Mouse (Mus musculus) left cerebral cortex, postnatal 36 days (tissue): ENCODE measurements around the gene Camk1d. TPM values are rescaled to one million over a fixed set of nuclear protein-coding genes. Genes with fewer than 3 reads are reported as not detected.
A peak's percentile ranks its signal among the peaks of the same experiment; 100 is the strongest.

ENCODE experiments used
- DNase-seq, 2 experiments: peaks; one replicate each; pipeline ENCODE4 v3.0.0; 2021 to 2022; ENCODE audit warnings: low spot score in 2 of 2, mixed read lengths in 1 of 2
- intact Hi-C: fragments of 180-260 bp; cut with DNase I; formaldehyde crosslinking; loops from one replicate; pipeline ENCODE4 v1.15.1; 2025
- total RNA-seq, 2 experiments: library from RNA; stranded (reverse); gene quantifications; 2 replicates each; pipeline ENCODE4 v1.2.3; 2021

Camk1d gene
- total RNA-seq, 2 experiments from 2014 or later = 121 to 124 TPM

DNA sequence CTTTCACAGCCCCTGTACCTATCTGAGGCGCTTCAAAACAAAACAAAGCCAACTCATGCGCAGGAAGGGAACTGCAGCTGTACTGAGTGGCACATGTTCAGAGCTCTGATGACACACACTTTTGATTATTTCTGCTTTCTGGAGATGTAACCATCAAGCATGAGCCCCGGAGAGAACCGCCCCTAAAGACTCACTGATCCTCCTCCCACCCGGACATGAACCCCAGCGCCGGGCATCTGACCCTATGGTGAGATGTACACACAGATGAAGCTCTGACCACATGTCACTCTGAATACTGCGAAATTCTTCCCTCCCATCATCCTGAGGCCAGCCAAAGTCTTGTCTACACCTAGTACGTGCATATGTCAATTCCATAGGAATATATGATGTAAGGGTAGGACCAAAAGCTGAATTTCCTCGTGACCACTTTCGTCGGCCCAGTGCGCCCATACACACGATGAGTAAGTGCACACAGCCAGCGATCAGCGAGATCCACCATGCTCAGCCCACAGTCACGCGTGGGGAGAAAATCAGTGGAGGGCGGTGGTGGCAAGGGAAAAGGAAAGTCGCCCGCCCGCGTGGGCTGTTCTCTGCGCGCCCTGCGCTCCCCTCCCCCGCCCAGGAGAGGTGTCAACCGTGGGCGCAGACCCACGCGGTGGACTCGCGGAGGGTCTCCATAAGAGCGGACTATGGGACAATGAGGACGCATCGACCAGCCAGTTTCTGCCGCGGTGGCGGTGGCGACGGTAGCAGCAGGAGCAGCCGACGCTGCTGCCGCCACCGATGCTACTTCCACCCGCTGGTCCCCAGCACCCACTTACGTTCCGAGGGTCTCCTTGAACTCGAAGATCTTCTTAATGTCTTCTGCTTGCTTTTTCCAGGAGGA, 747 bp downstream of the Camk1d start:
- intact Hi-C loops = loop anchor here (10.0 kb wide), 4 partner anchors 99 to 799 kb away; partner anchors contain the start of gene Phyh
- peak; percentile 65 to 69 for DNase-seq

DNA sequence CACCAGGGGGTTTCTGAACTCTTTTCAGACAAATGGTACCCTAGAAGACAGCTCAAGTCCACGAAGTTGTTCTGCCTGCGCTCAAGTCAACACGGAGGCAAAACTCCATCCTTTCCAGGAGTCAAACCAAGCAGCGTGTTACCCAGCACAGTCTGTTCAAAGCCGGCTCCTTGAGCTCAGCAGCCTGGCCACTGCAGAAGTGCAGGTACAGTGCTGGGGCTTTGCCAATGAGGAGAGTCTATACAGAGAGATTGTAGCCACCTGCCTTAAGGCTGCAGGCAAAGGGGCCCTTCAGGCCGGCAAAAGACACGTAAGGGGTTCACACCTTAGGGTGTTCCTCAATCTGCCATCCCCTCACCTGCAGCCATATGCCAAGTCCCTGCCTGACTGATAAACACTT, 2.1 kb downstream of the Camk1d start:
- DNase-seq = no peak
- intact Hi-C loops = loop anchor here (10.0 kb wide), 4 partner anchors 97 to 797 kb away; partner anchors contain the start of gene Phyh

DNA sequence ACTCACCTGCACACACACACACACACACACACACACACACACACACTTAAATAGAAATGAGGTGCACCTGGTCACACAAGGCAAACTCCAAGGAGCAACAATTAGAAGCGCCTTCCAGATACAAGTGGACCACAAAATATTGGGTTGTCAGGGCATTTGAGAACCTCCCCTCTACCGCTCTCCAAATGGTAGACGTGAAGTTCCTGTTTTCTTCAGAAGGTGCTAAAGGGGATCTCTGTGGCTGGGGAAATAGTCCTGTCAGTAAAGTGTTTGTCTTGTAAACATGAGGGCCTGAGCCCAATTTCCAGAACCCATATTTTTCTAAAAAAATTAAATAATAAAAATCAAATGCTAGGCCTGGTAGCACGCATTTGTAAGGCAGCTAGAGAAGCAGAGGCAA, 4.4 kb downstream of the Camk1d start:
- no peak for DNase-seq
- intact Hi-C loops = loop anchor here (10.0 kb wide), 4 partner anchors 95 to 795 kb away; partner anchors contain the start of gene Phyh

DNA sequence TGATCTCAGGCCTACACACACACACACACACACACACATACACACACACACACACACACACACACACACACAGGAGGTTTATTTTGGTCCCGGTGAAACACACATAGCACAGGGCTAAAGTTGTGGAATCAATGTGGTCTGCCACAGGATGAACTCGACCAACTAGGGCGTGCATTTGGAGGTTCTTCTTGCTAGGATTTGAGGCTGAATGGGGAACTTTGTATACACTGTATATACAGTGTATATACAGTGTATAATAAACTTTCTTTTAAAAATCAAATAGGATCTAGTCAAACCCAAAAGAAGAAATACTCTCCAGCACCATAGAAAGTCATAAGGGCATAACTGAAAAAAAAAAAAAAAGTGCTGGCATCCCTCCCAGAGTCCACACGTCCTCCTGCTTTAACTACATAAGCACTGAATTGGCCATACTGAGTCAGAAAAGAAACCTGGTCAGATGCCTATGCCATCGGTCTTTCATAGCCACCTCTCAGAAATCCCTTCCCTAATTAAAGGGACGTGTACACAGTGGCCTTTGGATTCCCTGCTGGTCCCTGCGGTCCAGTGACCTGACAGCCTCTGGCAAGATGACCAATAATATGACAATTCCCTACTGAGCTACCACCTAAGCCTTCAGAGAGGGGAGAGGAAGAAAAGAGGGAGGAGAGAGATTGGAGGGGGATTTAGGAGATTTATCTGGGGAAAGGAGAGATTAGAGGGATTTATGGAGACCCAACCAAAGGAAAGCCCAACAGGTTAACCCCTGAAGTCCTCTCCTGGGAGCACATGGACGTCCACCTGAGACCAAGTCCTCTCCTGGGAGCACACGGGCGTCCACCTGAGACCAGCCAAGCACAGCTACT, 6.2 kb downstream of the Camk1d start:
- DNase-seq = no peak
- intact Hi-C loops = no loop called here

DNA sequence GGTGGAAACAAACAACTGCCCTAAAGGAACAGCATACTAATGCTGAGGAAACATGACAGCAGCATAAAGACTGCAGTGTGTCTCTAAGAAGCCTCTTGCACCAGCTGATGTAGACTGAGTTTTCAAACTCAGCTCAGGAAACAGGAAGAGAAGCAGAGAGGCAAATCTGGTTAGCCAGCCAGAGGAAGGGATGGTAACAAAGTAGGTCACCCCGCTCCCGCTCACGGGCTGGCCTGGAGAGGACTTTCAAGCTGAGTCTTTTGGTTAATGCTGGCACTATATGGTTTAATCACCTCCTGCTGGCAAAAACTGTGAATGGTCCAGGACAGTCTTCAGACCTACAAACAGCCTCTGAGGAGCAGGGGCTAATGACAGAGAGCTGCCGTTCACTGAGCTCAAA, 7.7 kb downstream of the Camk1d start:
- no peak for DNase-seq
- intact Hi-C loops = no loop called here

DNA sequence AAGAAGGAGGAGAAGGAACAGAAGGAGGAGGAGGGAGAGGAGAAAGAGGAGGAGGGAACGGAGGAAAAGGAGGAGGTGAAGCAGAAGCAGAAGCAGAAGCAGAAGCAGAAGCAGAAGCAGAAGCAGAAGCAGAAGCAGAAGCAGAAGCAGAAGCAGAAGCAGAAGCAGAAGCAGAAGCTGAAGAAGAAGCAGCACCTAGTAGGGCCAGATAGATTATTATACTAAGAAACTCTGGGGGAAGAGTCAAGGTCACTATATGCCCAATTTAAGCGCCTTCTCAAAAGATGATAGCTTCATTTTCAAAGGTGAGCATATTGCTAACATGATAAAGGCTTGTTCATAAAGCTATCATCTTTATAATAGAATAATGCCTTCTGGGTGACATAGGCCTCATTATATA, 11.9 kb downstream of the Camk1d start:
- no peak for DNase-seq
- intact Hi-C loops = no loop called here

DNA sequence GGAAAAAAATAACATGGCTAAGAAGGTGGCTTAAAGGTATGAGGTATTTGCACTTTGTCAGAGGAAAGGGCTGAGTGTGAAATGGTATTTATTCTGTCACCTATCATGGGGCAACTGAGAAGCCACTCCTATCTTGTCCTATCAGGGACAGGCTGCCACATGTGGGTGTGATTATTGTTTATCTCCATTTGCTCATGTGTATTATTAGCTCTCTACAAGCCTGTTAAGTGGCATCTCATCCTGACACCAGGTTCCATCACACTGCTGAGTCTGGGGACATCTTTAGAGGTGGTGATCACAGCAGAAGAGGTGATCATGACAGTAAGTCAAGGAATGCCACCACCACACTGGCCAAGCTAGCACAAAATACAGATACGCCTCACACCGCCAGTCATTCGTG, 13.4 kb downstream of the Camk1d start:
- intact Hi-C loops = no loop called here

DNA sequence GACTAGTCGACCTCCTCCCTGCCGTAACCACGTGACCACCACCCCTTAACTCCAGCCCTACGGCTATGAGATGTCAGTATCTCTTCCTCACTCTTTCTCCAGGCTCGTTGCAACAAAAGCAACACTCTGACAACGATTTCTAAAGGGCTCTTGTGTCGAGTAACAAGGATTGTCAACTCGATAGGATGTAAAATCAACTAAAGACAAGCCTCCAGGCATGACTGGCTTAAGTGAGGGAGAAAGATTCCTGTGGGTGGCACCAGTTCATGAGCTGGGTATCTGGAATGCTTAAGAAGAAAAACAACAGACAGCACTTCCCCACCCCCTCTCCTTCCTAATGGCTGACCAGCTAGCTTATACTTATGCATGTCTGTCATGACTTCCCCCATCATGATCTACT, 15.9 kb downstream of the Camk1d start:
- no peak for DNase-seq
- intact Hi-C loops = no loop called here

More for the DNA sequence above, 13.4 kb downstream of the Camk1d start:
- no peak for DNase-seq

DNA sequence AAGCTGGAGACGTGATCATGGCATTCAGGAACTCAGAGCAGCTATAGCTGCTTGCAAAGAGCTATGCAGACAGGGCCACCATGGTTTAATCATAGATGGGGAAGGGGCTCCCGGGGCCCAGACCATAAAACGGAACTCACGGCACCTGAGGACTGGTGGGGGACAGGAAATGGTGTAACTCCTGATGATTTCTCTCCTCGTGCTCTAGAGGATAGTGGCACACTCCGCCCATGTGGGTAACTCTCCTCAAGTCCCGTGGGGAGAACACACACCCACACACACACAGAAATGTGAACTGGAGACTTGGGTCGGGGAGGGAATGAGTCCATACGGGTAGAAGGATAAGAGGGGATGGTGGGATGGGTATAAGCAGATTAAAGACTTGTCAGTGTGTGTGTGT, 20.2 kb downstream of the Camk1d start:
- DNase-seq = no peak
- intact Hi-C loops = no loop called here

DNA sequence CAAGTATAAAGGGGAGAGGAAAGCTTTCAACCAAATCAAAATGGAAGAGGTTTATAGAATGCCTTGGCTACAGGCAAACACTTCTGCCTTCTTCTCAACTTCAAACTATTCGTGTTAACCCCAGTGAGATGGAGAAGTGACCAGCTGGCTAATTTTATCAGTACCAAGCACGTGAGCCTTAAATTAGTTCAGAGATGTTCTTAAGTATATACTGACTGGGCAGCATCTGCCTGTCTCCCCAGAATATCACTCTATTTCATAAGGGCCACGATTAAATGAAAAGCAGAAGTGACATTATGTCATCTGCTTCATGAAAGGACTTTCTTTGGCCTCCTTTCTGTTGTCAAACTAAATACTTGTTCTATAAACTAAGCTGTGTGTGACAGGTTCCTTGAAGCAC, 22.6 kb downstream of the Camk1d start:
- no peak for DNase-seq
- intact Hi-C loops = no loop called here

DNA sequence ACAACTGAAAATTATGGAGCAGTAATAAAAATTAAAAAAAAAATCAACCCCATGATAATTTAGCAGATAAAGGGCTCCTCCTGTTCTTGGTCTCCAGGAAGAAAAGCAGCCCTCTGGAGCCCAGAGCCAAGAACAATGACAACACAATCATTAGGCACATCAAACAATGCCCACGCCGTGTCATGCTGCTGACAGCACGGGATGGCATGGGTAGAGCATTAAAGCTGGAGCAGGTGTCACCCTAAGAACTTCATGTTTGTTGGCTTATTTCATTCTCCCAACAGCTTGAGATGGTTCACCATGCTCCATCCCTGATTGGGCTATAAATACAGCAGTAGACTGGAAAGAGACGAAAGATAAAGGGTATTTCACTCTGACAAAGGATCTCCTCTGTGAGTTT, 30.9 kb downstream of the Camk1d start:
- intact Hi-C loops = no loop called here
- DNase-seq = no peak

DNA sequence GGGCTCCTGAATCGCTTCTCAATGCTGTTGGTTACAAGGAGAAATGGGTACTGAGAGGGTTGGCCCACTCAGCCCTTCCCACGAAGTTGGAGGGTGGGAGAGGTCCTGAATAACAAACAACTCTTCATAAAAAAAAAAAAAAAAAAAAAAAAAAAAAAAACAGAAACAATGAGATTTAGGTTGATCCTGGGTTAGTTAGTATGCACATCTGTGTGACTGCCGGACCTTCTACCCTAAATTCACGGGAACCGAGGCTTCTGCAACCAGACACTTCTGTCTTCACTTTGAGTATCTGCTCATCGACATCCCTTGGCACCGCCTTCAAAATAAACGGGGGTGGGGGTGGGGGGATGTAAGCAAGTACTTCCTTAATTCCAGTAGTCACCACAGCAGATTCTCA, 32.4 kb downstream of the Camk1d start:
- DNase-seq = no peak
- intact Hi-C loops = no loop called here

DNA sequence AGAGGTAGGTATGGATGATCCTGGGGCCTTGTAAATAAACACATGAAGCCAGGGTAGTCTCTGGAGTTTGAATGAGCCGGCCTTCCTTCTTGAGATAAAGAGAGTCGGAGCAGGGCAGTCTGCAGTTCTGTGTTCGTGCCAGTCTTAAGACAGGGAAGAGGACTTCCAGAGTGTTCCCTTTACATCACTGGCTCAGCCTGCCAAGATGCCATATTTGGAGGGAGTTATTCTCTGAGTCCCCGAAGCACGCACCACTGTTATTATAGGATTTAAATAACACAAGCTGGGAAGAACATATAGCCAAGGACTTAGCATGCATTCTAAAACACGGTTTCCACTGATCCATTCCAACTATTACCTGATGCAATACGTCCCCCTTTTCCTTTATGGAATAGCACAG, 33.0 kb downstream of the Camk1d start:
- intact Hi-C loops = no loop called here
- DNase-seq = peak; percentile 34 to 40

DNA sequence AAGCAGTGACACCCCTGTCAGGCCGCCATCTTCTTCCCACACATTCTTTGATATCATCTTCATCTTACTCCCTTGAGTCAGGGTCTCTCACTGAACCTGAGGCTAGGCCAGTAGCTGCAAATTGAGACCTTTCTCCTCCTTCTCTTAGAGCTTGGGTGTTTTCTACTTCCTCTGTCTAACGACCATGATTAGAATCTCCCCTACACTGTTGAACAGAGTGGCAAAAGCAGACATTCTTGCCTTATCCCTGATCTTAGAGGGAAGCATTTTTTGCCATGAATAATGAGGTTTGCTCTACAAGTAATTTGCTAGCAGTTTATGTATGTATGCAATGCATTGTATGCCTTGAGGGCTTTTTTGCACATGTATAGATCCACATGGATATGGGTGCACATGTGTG, 35.3 kb downstream of the Camk1d start:
- intact Hi-C loops = no loop called here
- DNase-seq = no peak

DNA sequence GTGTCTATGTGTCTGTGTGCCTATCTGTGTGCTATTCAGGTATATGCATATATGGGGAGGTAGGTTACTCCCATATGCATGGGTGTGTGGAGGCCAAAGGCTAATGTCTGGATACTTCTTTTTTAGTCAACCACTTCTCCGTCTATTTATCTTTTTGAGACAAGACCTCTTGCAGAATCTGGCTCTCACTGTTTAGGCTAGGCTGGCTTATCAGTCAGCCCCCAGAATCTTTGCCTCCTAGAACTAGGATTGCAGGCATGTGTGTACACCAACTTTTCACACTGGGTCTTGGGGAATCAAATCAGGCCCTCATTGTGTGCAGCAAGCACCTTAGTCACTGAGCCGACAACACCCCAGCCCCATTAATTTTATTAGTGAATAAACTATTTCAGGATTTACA, 36.8 kb downstream of the Camk1d start:
- intact Hi-C loops = no loop called here
- no peak for DNase-seq

DNA sequence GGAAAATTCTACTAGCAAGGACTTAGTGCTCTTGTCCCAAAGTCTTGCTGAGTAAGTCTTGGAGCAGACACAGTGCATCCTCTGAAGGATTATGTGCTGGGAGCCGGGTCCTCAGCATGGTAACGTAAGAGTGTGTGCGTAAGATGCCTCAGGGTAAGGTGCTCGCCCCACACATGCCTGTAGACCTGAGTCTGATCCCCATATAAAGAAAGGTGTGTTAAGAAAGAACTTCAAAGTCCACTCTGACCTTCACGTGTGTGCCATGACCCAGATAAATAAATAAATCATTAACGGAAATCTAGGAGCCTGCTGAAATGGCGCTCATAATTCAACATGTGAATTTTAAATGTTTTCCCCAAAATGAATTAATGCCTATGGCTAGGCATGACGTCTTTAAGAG, 37.5 kb downstream of the Camk1d start:
- no peak for DNase-seq
- intact Hi-C loops = no loop called here

DNA sequence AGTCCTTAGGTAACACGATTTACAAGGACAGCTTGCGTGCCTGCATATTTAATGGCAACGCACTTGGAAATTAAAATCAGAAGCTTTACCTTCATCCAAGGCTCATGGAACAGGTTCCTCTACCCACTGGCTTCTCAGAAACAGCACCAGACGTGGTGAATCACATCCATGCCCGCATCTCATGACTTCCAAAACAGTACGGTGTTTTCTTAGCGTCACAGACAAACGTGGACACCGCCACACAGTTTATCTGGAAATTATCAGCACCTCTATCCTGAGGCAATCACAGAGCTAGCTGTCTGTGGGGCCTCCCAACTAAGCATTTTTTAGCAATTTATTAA, 38.2 kb downstream of the Camk1d start:
- DNase-seq = no peak
- intact Hi-C loops = no loop called here

DNA sequence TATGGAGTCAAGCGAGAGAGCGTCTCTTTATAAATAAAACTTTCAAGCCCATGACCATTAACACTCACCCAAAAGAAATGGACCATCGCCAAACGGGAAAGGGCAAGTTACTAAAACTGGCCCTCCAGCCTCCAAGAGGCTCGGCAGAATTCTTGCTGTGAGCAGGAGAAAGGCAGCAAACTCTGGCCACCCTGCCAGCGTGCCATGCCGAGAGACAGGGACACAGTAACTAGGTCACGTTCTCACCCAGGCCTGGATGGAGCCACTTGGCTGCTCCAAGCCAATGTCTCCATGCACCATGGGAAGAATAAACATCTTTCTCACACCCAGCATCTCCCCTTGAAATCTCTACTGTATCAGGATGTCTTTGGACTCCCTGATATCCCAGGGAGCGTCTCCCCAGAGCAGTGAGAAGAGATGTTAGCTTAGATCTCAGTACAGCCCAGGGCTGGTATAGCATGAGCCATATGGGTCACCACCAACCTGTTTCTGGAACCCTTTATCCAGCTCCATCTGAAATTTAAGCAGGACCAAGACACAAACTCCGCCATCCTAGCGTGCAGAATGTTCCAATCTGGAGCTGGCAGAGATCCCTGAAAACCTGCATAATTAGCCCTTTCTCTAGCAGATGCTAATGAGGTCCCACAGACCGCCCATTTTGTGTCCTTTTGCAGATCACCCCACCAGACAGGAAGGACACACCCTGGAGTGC, 38.7 kb downstream of the Camk1d start:
- peak; percentile 76 to 77 for DNase-seq
- intact Hi-C loops = no loop called here

DNA sequence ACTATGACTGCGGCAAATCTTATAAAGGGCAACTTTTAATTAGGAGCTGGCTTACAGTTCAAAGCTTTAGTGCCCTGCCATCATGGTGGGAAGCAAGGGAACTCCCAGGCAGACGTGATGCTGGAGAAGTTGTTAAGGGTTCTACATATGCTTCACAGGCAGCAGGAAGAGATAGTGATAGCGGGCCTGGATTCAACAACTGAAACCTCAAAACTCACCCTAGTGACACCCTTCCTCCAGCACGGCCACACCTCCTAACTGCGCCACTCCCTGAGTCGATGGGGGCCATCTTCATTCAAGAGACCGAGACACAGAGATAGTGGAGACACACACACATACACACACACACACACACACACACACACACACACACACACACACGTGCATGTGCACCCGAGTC, 39.8 kb downstream of the Camk1d start:
- no peak for DNase-seq
- intact Hi-C loops = no loop called here

DNA sequence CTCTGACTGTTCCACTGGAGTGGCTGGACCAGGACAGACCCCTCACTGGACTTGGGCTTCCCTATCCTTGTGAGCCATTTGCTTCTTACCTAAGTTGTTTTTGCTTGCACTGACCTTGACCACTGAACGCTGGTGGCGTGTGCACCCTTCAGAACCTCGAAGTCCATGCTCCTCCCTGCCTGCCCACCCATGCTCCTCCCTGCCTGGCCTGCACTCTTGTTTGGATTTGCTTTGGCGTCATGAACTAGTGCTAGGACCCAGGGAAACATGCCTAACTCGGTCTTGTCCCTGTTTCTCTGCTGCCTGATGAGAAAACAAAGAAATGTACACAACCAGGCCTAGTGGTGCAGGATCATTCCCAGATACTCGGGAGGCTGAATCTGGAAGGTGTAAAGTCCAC, 40.5 kb downstream of the Camk1d start:
- intact Hi-C loops = no loop called here
- no peak for DNase-seq
